Mouse (Mus musculus): ENCODE results near the gene Stk11.
A peak's percentile ranks its signal among the peaks of the same experiment; 100 is the strongest.

Gene Stk11

DNA sequence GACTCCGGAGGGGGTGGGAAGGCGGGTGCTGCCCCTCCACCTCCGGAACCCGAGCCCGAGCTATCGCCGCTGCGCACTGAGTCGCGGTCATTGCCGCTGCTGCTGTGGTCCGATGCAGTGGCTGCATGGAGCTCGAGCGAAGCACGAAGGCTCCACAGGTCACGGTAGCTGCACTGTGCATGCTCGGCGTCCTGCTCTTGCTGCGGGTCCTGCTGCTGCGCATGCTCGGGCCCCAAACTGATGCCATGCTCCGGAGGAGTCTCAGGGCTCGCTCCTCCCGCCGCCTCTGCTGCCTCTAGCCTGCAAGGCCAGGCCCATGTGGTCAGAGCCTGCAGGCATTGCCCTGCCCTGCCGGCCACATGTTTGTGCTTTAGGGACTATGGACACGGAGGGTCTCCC lies 16.3 kb downstream of the Stk11 start:
- DNase-seq = peak in 1 of 2 experiments; percentile 7

DNA sequence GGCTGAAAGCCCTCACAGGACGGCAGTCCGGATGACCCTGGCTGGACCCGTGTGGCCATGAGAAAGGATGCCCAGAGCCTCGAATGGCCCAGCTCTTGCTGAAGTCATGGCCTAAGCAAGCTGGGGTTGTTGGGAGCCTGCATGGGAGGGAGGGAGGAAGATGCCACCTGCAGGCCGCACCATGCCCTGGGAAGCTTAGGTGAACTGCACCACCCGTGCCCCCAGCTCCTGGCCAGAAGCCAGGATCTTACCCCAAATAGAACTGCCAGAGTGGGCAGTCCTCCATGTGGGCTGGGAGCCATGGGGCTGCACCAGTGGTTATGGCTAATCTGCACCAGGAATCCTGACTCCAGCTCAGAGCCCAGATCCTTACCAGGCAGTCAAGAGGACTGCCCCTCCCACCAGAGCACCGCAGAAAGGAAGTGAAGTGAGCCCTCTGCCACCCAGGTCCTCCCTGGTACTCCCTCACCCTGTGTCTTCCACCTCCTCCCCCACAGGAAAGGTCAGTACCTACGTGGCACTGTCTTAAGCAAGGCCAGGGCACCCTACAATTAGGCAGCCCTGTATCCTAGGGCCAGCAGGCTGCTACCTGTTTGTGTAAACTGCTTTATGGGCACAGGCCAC lies 17.7 kb downstream of the Stk11 start:
- DNase-seq = peak in 1 of 2 experiments; percentile 8

DNA sequence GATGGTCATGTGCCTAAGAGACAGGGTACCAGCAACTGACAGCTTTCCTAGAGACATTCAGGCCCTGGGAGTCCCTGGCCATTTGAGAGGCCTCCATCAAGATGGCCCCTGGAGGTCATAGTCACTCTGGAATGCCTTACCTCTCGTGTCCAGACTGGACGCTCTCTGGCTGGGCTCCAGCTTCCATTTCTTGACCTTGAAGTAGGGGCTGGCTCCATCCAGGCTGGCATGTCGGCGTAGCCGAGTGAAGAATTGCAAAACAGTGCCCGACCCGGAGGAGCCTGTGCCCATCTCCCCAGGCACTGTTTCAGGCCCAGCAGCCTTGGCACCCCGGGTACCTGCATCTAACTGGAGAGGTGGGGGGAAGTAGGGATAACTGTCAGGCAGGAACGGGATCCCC lies 18.8 kb downstream of the Stk11 start:
- DNase-seq = no peak

DNA sequence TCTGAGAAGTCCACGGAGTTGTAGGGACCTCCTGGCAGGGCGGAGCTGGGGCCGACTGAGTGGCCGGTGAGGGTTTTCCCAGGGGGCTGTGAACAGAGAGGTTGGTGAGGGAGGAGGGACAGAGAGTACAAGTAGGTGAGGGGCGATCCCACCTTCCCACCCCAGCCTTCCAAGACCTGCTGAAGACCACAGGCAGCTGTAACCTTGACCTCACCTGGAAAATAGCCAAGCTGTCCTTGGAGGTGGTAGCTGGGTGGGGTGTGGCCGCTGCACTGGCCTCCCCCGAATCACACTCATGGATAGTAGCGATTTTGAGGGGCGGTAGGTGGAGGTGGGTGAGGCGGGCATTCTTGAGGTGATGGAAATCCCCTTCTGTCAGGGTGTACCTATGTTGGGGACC lies 19.6 kb downstream of the Stk11 start:
- no peak for DNase-seq

DNA sequence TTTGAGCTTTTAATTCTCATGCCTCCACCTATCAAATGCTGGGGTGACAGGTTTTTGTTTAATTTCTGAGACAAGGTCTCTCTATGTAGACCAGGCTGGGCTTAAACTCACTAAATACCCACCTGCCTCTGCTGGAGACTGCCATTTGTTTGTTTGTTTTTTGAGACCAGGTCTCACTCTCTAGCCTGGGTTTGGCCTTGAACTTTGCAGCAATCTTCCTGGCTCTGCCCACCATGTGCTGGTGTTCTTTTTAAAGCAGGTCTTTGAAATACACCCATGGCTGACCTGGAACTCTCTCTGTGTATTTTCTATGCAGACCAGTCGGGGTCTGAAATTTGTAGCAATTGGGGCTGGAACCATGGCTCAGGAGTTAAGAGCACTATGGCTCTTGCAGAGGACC lies 20.0 kb downstream of the Stk11 start:
- no peak for DNase-seq

DNA sequence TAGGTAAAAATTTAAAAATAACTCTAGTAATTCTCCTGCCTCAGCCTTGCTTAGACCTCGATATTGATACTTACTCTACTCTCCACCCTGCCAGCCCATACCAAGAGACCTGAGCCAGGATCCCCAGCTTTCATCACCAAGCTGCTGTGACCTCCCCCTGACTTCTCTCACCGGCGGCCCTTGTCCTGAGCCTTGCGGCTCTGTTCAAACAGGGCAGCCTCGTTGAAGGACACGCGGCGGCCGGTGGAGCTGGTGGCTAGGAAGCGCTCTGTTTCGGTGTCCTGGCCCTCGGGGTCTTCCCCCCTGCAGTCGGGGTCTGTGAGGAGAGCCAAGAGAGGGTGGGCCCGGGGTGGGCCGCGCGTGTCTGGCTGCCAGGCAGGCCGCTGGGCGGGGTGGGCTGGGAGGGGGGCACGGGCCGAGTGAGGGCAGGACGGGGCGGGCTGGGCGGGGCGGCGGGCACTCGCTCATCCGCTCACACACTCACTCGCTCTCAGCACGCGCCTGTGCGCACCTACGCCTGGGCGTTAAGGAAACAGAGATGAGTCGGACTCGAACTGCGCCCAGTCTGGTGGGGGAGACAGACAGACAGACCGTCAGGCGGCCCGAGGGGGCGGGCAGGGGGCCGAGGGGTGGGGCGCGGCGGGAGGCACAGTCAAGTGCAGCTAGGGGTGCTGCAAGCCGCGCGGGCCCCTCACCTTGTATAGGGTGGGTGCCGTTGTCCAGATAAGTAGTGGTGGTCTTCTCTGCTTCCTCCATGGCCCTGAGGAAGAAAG lies 20.8 kb downstream of the Stk11 start:
- no peak for DNase-seq

DNA sequence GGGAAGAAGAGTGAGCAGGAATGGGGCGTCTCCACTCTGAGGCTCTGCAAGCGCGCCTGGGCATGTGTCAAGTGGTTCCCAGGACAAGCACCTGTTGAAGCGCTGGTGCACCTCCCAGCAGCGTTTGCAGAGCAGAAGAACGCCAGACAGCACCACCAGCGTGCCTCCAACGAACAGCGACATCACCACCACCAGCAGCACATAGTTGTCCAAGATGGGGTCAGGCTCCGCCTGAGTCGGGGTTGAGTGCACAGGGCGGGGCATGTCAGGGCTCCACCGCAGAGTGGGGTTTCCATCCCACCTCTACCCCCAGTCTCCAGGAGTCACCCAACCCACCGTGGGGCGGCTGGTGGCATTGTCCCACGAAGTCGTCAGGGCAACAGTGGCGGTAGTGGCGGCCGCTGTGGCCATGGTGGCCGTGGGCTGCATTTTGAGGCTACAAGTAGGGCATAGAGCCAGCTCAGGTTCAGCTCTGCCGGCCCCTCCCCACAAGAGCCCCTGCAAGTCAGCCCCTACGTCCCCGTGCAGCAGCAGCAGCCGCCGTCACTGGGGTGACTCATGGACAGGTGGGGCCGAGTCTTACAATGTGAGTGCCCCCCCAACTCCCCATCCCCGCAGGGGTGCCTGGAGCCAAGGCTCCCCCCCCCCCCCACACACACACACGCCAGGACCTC lies 21.5 kb downstream of the Stk11 start:
- no peak for DNase-seq

DNA sequence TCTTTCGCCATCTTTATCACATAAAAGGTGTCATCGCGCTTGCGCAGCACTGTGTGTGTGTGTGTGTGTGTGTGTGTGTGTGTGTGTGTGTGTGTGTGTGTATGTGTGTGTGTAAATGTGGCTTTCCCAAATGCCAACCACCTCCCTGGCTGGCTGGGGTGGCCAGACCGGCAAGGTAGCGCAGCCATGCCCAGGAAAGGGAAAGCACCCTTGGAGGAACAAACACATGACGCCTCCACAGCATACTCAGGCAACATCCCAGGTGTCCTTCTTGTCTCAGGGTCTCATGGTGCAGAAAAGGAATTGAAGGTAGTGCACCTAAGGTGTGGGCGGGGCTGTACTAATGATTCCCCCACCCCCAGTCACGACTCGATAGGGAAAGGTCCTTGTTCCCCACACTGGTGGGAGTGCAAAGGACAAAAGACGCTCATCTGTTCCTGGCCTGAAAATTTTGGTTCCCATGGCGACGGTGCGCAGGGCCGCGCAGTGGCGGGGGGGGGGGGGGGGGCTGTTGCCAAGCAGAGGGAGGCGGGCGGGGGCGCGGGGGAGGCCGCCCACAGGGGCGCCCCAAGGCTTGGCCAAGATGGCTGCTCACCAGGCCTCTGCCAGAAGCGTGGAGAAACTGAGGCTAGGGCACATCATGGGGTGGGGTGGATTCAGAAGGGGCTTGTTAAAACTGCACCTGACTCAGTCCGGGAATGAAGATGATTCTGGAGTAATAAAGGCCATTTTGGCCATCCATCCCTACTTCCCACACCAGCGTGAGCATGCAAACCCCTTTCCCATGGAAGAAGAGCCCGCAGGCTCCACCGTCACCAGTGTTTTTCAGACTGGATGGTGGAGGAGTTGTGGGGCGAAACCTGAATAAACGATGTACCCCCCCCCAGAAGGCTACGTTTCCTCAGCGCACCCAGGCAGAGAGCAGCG lies 22.3 kb downstream of the Stk11 start:
- no peak for DNase-seq

DNA sequence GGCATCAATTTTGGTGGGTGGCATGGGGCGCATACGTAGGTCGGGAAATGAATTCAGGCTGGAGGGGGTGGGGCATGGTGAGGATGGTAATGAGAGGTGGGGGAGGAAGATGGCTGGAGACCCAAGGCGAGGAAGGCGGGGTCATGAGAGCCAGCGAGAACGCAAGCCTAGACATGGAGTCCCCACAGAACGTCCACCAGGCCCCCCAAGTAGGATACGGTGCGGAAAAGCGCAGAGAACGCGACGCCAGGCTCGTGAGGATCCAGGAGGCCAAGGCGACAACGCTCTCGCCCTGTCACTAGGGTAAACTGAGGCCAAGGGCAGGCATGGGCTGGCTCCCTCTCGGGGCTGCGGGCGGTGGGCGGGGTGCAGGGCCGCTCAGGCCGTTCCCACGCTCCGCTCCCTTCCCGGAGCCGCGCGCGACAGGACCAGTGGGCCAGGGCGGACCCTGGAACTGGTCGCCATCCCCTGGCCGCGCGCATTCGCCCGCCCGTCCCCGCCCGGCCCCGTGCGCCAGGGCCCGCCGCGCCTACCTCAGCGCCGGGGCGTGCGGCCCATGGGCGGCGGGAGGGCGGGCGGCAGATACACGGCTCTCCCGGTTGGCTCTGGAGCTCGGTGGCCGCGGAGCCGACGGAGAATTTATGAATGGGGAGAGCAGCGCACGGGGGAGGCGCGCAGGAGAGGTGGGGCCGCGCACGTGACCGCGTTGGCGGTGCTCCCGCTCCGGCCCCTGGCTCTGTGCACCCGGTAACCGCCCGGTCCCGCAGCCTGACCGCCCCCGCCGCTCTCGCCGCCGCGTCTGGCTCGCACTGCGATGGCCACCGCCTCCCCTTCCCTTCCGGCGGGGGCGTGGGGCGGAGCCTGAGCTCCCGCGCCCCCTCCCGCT lies 23.2 kb downstream of the Stk11 start, which contains the start of gene Atp5d:
Gene Atp5d (plus strand): TSS at position 80 of the 886 bp plus-strand sequence.
- DNase-seq = peak in 1 of 2 experiments; percentile 46

DNA sequence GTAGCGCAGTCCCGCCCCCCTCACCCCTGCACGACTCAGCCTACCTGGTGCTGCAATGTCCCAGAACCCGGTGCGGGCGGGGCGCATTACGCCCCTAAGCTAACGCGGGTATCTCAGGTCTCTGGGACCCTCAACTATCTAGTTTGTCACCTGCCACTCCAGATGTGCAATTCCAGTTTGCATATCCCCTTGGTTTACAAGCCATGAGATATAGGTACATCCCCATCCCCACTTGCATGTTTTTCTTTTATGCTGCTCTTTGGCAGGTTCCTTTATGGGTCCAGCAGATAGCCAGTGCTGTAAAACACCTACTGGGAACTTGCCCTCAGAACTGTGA lies 23.8 kb downstream of the Stk11 start:
- DNase-seq = no peak

DNA sequence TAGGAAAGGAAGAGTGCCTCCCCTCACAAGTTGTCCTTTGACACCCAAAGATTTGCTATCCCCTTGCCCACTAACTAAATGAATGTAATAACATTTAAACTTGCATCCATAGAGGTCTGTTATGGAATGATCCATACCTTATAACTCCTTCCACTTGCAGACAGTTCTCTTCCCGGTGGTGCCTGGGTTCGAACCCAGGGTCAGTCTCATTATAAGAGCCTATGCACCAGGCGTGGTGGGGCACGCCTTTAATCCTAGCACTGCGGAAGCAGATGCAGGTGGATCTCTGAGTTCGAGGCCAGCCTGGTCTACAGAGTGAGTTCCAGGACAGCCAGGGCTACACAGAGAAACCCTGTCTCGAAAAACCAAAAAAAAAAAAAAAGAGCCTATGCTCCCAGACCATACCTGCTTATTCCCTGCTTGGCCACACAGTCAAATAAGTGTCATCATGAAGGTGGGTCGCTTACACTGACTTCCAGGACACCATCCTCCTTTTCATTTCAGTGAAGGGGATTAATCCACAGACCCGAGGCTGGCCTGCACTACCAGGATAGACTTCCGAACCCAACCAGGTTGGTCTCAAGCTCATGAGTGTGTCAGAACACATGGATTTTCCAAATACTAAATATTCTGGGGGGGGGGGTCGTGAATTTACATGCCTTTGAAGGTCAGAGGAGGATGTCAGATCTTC lies 24.5 kb downstream of the Stk11 start:
- no peak for DNase-seq

DNA sequence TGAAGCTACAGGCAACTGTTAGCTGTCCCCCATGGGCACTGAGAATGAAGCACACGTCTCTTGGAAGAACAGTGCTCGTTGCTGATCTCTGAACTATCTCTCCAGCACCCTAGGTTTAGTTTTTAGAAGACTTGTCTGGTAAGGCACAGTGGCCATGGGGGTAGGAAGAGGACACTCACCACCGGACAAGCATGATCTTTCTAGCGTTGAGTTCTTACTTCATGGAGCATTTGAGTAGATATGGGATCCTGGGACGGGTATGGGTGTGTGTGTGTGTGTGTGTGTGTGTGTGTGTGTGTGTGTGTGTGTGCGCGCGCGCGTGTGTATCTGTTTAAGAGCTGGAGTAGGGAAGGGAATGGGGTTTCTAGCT lies 25.0 kb downstream of the Stk11 start, which contains the start of gene Cbarp:
Gene Cbarp (minus strand): TSS at position 170 of the 370 bp plus-strand sequence.
- no peak for DNase-seq

DNA sequence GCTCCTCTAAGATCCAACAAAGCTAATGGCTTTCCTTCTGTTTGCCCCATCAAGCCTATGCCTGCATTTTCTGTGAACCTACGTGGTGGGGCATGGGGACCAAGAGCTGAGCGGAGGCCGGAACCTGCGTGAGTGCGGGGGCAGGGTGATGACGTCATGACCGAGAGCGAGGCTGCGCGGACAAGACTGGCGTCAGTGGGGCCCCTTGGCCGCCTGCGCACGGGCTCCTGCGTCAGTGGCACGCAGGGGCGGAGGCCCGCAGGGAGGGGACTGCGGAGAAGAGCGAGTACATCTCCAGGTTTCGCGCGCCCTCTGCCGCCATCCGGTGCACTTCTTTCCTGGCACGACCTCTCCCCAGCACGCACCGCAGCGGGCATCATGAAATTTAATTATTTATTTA lies 25.6 kb downstream of the Stk11 start:
- DNase-seq = peak; percentile 93 to 97

DNA sequence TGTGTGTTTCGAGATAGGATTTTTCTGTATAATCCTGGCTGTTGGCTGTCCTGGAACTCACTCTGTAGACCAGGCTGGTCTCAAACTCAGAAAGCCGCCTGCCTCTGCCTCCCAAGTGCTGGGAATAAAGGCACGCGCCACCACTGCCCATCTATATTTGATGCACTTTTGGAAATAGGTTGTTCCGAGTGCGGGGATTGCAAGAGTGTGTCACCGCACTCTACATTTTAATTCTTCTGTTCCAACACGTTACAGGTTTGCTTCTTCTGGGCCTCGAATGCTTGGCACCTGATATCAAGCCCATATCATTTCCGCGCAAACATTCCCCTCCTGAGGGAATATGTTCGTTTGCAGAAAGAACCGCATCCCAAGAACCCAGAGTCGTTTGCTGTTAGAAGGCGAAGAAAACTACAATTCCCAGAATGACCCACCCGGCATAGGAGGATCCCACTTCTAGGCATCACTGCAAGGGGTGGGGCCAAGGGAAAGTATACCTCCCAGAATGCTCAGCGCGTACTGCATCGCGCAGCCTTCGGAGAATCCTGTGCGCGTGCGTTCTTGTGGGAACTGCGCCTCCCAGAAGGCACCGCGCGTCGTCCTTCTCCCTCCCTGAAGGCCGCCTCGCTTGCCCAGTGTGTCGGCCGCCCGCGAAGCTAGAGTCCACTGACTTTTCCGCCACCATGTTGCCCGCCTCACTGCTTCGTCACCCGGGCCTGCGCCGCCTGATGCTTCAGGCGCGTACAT lies 26.4 kb downstream of the Stk11 start:
- peak; percentile 85 to 86 for DNase-seq

DNA sequence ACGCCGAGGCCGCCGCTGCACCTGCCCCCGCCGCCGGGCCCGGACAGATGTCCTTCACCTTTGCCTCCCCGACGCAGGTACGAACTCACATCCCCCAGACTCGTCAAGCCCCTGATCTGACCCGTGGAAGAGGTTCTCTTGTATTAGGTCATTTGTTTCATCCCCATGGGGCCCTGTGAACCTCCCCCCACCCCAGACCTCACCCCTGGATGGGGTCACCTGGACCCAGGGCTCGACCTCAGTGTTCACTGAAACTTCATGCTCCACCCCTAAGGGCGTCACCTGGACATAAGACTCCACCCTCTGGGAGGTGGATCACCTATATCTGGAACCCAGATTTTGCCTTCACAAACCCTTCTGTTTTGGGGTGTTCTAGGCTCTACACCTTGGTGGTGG lies 26.9 kb downstream of the Stk11 start:
- no peak for DNase-seq

DNA sequence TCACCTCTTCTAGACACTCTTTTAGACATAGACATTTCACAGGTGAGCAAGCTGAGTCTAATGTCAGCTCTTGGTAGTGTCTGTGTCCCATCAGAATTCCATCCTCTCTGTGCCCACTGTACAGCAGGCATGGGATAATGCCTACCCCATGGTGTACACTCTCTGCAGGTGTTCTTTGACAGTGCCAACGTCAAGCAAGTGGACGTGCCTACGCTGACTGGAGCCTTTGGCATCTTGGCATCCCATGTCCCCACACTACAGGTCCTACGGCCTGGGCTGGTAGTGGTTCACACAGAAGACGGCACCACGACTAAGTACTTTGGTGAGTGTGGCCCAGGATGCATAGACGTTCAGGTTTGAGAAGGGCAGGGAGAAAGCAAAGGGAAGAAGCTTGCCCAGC lies 28.1 kb downstream of the Stk11 start:
- DNase-seq = no peak

DNA sequence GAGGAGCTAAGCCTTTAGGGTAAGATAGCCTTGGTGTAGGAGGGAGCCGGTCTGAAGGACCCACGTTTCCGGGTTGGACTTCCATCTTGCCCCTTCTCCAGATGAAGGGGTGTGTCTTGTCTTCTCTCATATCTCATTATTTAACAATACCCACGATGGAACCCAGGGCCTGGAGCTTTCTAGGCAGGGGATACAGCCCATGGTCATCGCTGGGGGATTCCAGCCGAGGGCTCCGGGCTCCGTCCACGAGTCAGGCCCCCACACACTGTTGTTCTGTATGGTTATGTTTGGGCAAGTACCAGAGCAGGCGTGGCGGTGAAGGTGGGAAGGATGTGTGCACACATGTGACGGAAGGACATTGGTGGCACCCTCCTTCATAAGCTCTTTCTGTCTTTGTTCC lies 28.6 kb downstream of the Stk11 start:
- no peak for DNase-seq

DNA sequence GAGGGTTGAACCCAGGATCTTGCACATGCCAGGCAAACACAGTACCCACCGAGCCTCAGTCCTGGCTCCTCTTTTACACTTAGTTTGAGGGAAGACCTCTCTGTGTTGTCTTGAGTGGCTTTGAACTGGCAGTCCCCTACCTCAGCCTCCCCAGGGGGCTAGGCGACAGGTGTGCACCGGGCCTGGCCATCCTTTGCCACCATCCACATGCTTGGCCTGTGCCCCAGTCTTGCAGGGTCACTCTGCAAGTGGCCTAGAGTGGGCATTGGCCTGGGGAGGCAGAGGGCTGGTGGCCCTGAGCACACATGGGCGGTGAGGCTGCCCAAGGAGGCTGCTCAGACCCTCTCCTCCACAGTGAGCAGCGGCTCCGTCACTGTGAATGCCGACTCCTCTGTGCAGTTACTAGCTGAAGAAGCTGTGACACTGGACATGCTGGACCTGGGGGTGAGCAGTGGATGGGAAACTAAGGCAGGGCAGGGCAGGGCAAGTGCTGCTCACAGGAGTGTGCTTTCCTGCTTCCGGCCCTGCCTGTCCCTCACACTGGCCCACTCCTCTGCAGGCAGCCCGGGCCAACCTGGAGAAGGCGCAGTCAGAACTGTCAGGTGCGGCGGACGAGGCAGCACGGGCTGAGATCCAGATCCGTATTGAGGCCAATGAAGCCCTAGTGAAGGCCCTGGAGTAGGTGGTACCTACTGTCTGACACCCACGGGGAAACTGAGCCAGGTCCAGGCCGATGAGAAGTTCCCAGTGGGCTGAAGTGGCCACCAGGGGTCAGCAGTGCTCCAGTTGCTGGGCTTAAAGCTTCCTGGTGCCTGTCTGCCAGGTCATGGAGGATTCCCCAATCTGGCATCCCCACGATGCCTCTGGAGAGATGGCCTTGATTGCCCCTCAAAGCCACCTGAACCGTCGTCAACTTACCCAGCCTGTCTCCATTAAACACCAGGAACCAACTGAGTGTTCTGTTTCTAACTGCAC lies 29.5 kb downstream of the Stk11 start:
- peak; percentile 68 to 84 for DNase-seq

DNA sequence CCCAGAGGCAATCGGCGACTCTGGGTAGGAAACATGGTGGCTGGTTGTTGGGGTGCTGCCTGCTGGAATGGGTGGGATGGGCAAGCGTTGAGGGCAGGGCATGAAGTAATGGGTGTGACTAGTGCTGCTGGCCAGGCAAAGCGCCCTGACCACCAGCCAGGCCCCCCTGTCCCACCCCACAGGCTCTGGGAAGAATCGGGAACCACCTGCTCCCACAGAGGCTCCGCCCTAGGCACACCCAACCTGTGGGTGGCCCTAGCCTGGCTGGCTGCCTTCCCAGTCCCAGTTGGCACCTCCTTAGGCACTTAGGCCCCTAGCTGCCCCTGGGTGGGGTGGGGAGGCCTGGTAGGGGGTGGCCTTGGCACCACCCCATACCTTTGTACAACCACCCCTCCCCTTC lies 30.3 kb downstream of the Stk11 start:
- DNase-seq = no peak

All from spleen, adult 18-20 months (tissue).